Mouse (Mus musculus): ENCODE data around the gene Golga7b.

DNA sequence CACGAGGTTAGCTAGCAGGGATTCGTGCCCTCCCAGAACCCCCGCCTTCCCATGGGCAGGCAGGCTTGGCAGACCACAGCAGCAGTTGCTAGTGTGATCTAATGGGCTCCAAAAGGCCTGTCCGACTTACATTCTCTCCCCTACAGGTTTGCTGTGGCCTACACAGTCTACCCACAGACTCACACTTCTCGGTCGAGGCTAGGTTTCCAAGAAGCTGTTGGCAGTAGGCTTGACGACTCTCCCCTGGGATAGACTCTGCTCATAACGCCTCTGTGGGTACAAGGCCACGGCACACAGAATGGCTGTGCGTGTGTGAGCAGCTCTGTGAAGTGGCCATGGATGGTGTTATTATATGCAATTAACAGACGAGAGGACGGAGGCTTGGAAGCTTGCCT is 9.9 kb downstream of the Golga7b start:
- TF ChIP-seq CTCF (IDR thresholded peaks at IDR 0.05) (no peak), POLR2A (IDR thresholded peaks at IDR 0.05; ENCODE audit: insufficient read depth, low read depth, low read length) (no peak)

All from heart, adult 2 months (tissue).